Mouse (Mus musculus) lung, embryonic 14.5 days (tissue): ENCODE results near the gene Gbp8. TPM values are rescaled to one million over a fixed set of nuclear protein-coding genes. Genes with fewer than 3 reads are reported as not detected.

Experiments used
- ATAC-seq: fragments of 200-750 bp; cut with Nextera tagmentation; 2 replicates; pipeline ENCODE4 v1.8.0; 2017; ENCODE audit warnings: mild to moderate bottlenecking, moderate TSS enrichment, moderate library complexity; ENCODE audit not compliant: insufficient read depth
- DNase-seq: peaks from one replicate; pipeline ENCODE4 v3.0.0-alpha.2; 2015
- H3K27ac ChIP-seq: fragments of 300-500 bp; sonication (generic); 2 replicates; pipeline ENCODE4 v1.5.1; 2014; ENCODE audit warnings: low read depth, mild to moderate bottlenecking, moderate library complexity
- H3K27me3 ChIP-seq: fragments of 300-500 bp; sonication (generic); 2 replicates; pipeline ENCODE4 v1.6.1; 2014; ENCODE audit warnings: low read length, control low read depth; ENCODE audit not compliant: insufficient read depth
- H3K36me3 ChIP-seq: fragments of 300-500 bp; sonication (generic); 2 replicates; pipeline ENCODE4 v1.6.1; 2014; ENCODE audit warnings: control low read depth; ENCODE audit not compliant: insufficient read depth
- H3K4me1 ChIP-seq: fragments of 300-500 bp; sonication (generic); 2 replicates; pipeline ENCODE4 v1.6.1; 2014; ENCODE audit warnings: antibody characterized with exemption, control low read depth; ENCODE audit not compliant: insufficient read depth
- H3K4me2 ChIP-seq: fragments of 300-500 bp; sonication (generic); 2 replicates; pipeline ENCODE4 v1.6.1; 2014; ENCODE audit warnings: mild to moderate bottlenecking
- H3K4me3 ChIP-seq: fragments of 300-500 bp; sonication (generic); 2 replicates; pipeline ENCODE4 v1.5.1; 2014; ENCODE audit warnings: low read depth, low read length
- H3K9ac ChIP-seq: fragments of 300-500 bp; sonication (generic); 2 replicates; pipeline ENCODE4 v1.6.1; 2014
- H3K9me3 ChIP-seq: fragments of 300-500 bp; sonication (generic); 2 replicates; pipeline ENCODE4 v1.6.1; 2016; ENCODE audit warnings: low read depth, low read length, control low read depth
- CTCF ChIP-seq: IDR thresholded peaks from 2 replicates; pipeline ENCODE4 v1.5.1; 2016; ENCODE audit warnings: antibody characterized with exemption, low read depth
- WGBS: fragments of 180-500 bp; shearing (Covaris S2); extraction: QIAGEN DNeasy Blood & Tissue Kit; methylation state at CpG from one replicate; pipeline ENCODE4 v1.1.7; 2014; 5-methylcytosine and 5-hydroxymethylcytosine counted together
- polyA plus RNA-seq: library from polyadenylated mRNA; unstranded; fragments of >200 nt; fragmentation: Nextera tagmentation; extraction: Ambion mirVana; gene quantifications from 2 replicates; pipeline ENCODE4 v1.2.1, GENCODE M21; 2014

The Gbp8 gene
- polyA plus RNA-seq, 1 experiment from 2014 or later, result 0.24 TPM

DNA sequence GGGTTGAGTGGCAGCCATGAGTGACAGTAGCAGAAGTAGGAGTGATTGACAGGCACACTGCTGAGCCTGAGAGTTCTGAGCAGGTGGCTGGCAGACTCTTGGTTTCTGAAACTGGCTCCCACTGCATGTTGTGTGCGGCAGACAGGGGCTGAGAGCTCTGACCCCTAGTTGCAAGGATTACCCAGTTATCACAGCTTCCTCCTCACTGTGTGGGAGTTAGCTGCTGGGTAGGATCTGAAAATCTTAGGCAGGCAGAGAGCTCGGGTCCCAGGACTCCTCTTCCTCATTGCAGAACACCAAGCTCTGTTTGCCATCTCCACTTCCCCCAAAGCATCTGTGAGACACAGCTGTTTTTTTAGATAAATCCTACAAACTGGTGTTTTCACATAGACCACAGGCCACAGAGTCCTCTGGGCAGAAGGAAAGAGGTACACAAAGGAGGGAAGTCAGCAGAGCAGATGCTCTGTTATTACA, 160.3 kb downstream of the Gbp8 start:
- TF ChIP-seq CTCF, result no peak
- Histone ChIP-seq H3K4me3 (no peak overlapping the region), H3K27me3 (no peaks in the 10 kb centered on the region), H3K36me3 (no peaks in the 10 kb centered on the region), H3K27ac (no peak overlapping the region), H3K4me2 (no peak overlapping the region), H3K9me3 (no peaks in the 10 kb centered on the region), H3K9ac (no peak overlapping the region), H3K4me1 (no peaks in the 10 kb centered on the region)
- 47% methylated on average over 2 of the region's 2 CpGs for WGBS
- DNase-seq, result no peak
- no peak for ATAC-seq

Other genes starting within 250 kb of the Gbp8 start
- 0.74 and 0.85 TPM in 2 replicates for gene Abcg3, start 156.8 kb downstream of the Gbp8 start, polyA plus RNA-seq
- 2.6 and 2.7 TPM in 2 replicates for gene Gbp9, start within 50 bp of the Gbp8 start, polyA plus RNA-seq
- gene Gbp4, start within 50 bp of the Gbp8 start, polyA plus RNA-seq, result 0.66 and 1.2 TPM in 2 replicates
- 0.26 TPM in 1 of 2 replicates, not detected in the other for gene Gbp10, start 100.0 kb upstream of the Gbp8 start, polyA plus RNA-seq
- gene Gm43302, start 154.2 kb upstream of the Gbp8 start, polyA plus RNA-seq, result 0.29 TPM in 1 of 2 replicates, not detected in the other
- gene Gbp6, start 154.2 kb upstream of the Gbp8 start, polyA plus RNA-seq, result 1.0 and 1.6 TPM in 2 replicates